ENCODE assay signal across 10 mouse cellular contexts in the genomic region with DNA sequence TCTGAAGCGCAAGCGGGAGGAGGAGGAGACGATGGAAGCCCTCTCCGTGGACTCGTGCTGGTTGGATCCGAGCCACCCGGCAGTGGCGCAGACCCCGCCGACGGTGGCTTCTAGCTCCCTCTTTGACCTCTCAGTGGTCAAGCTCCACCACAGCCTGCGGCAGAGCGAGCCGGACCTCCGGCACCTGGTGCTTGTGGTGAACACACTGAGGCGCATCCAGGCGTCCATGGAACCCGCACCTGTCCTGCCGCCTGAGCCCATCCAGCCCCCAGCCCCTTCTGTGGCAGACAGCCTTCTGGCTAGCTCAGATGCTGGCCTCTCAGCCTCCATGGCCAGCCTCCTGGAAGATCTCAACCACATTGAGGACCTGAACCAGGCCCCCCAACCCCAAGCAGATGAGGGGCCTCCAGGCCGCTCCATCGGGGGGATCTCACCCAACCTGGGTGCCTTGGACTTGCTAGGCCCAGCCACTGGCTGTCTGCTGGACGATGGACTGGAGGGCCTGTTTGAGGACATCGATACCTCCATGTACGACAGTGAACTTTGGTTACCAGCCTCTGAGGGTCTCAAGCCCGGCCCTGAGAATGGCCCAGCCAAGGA. TPM values are rescaled to one million over a fixed set of nuclear protein-coding genes. Genes with fewer than 3 reads are reported as not detected.
A peak's percentile ranks its signal among the peaks of the same experiment; 100 is the strongest.
DNase-seq lines count a peak whose midpoint lies in the region; ATAC-seq and TF ChIP-seq lines count a peak whose summit lies in the region.
"Had no signal": no experiment of that assay in that cellular context is flagged by ENCODE, and none has a peak within 500 bp of the region (broad histone marks: within the 10 kb centered on the region; RNA-seq: fewer than 3 reads in every experiment).

No protein-coding gene starts in this region.

- intact Hi-C loops in heart, postnatal 36 days (cut with DNase I) = loop anchor here (10.0 kb wide), 1 partner anchor 325 kb away; a partner anchor contains a TSS

- peaks cover 55% of the 10 kb centered on the region for H3K4me1 ChIP-seq in heart, embryonic 10.5 days
- peaks cover 22% of the 10 kb centered on the region; the same call in 1 of the 2 replicates for H3K4me1 ChIP-seq in lung, postnatal 0 days (ENCODE audit: insufficient read depth, low read depth, low read length)
- peaks cover 16% of the 10 kb centered on the region for H3K4me1 ChIP-seq in embryonic fibroblast, embryonic 13.5 days (ENCODE audit: control insufficient read depth, insufficient read depth, low read length)
- peaks cover 5% of the 10 kb centered on the region; the same call in 1 of the 2 replicates for H3K4me1 ChIP-seq in forebrain, postnatal 0 days (ENCODE audit: insufficient read depth)
- peaks cover 20% of the 10 kb centered on the region for H3K4me1 ChIP-seq in forebrain, embryonic 15.5 days

- H3K79me2 ChIP-seq in myocyte (ENCODE audit: control insufficient read depth, insufficient read depth) = peaks cover 24% of the 10 kb centered on the region

- no peak overlapping the region for H3ac ChIP-seq in myocyte (ENCODE audit: control insufficient read depth, insufficient read length)

- TF ChIP-seq POLR2A in embryonic fibroblast, embryonic 13.5 days (IDR thresholded peaks at IDR 0.05; ENCODE audit: low read depth, low read length) = no peak
- peak; percentile 9 for TF ChIP-seq POLR2A in myocyte (IDR thresholded peaks at IDR 0.05; ENCODE audit: insufficient read length, low read depth)

- H3K9ac ChIP-seq in lung, postnatal 0 days (replicated peaks; ENCODE audit: low read depth) = no peak overlapping the region
- no peak overlapping the region for H3K9ac ChIP-seq in forebrain, postnatal 0 days
- no peak overlapping the region for H3K9ac ChIP-seq in forebrain, embryonic 15.5 days (replicated peaks)
- H3K9ac ChIP-seq: forebrain, embryonic 13.5 days had no signal

- no peaks in the 10 kb centered on the region for H3K27me3 ChIP-seq in heart, embryonic 10.5 days (ENCODE audit: insufficient read depth, poor library complexity, severe bottlenecking)
- no peaks in the 10 kb centered on the region for H3K27me3 ChIP-seq in lung, postnatal 0 days (replicated peaks; ENCODE audit: insufficient read depth, low read length)
- H3K27me3 ChIP-seq in myocyte (ENCODE audit: control insufficient read depth, insufficient read depth, insufficient read length) = no peaks in the 10 kb centered on the region
- H3K27me3 ChIP-seq in forebrain, postnatal 0 days (ENCODE audit: insufficient read depth, low read length) = no peaks in the 10 kb centered on the region
- H3K27me3 ChIP-seq in forebrain, embryonic 15.5 days = no peaks in the 10 kb centered on the region

- no peaks in the 10 kb centered on the region for H3K9me3 ChIP-seq in heart, embryonic 10.5 days
- no peaks in the 10 kb centered on the region for H3K9me3 ChIP-seq in lung, postnatal 0 days (ENCODE audit: low read length)
- H3K9me3 ChIP-seq in forebrain, postnatal 0 days (ENCODE audit: low read length) = no peaks in the 10 kb centered on the region
- H3K9me3 ChIP-seq in forebrain, embryonic 15.5 days = no peaks in the 10 kb centered on the region
- H3K9me3 ChIP-seq: forebrain, embryonic 13.5 days had no signal

- peak overlapping the region; percentile 93 for H3K27ac ChIP-seq in heart, embryonic 10.5 days
- peak overlapping the region; percentile 94 for H3K27ac ChIP-seq in lung, postnatal 0 days (ENCODE audit: low read length)
- peak overlapping the region; percentile 100 for H3K27ac ChIP-seq in embryonic fibroblast, embryonic 13.5 days (ENCODE audit: insufficient read depth, low read length)
- H3K27ac ChIP-seq in forebrain, postnatal 0 days (ENCODE audit: low read depth, low read length) = no peak overlapping the region
- H3K27ac ChIP-seq in forebrain, embryonic 15.5 days (replicated peaks) = no peak overlapping the region

- DNase-seq in heart, embryonic 10.5 days (ENCODE audit: low spot score) = peak; percentile 74
- DNase-seq in heart, postnatal 36 days = no peak
- DNase-seq in lung, postnatal 0 days (ENCODE audit: low spot score) = no peak
- DNase-seq in lung, postnatal 25 days (ENCODE audit: low spot score) = no peak
- no peak for DNase-seq in forebrain, postnatal 0 days
- DNase-seq: lung, postnatal 10 days had no signal

- WGBS in heart, embryonic 10.5 days = 90% methylated on average over 25 of the region's 25 CpGs
- WGBS in lung, postnatal 0 days = 88% methylated on average over 25 of the region's 25 CpGs
- 88% methylated on average over 25 of the region's 25 CpGs for WGBS in forebrain, postnatal 0 days
- 91% methylated on average over 25 of the region's 25 CpGs for WGBS in forebrain, embryonic 15.5 days

- peak overlapping the region; percentile 56; the same call in 1 of the 2 replicates for H3K4me2 ChIP-seq in lung, postnatal 0 days (replicated peaks; ENCODE audit: low read depth, low read length)
- peak overlapping the region; percentile 99 for H3K4me2 ChIP-seq in myocyte (ENCODE audit: low read depth)
- no peak overlapping the region for H3K4me2 ChIP-seq in forebrain, postnatal 0 days (ENCODE audit: low read depth)
- no peak overlapping the region for H3K4me2 ChIP-seq in forebrain, embryonic 15.5 days (replicated peaks)

- H3K4me3 ChIP-seq in heart, embryonic 10.5 days = peak overlapping the region; percentile 27
- H3K4me3 ChIP-seq in lung, postnatal 0 days (ENCODE audit: low read depth, low read length) = no peak overlapping the region
- peak overlapping the region; percentile 94; the same call in 1 of the 2 replicates for H3K4me3 ChIP-seq in embryonic fibroblast, embryonic 13.5 days (ENCODE audit: insufficient read depth, low read length)
- H3K4me3 ChIP-seq in myocyte = peak overlapping the region; percentile 71
- no peak overlapping the region for H3K4me3 ChIP-seq in forebrain, postnatal 0 days (ENCODE audit: low read depth, low read length)
- no peak overlapping the region for H3K4me3 ChIP-seq in forebrain, embryonic 15.5 days

- H3K36me3 ChIP-seq in heart, embryonic 10.5 days = peaks cover 14% of the 10 kb centered on the region
- H3K36me3 ChIP-seq in lung, postnatal 0 days (ENCODE audit: insufficient read depth, low read length) = peaks cover 12% of the 10 kb centered on the region; the same call in 1 of the 2 replicates
- H3K36me3 ChIP-seq in myocyte (ENCODE audit: control insufficient read depth, insufficient read depth) = no peaks in the 10 kb centered on the region
- H3K36me3 ChIP-seq in forebrain, postnatal 0 days (ENCODE audit: insufficient read depth) = no peaks in the 10 kb centered on the region
- H3K36me3 ChIP-seq in forebrain, embryonic 15.5 days = no peaks in the 10 kb centered on the region

- no peak for TF ChIP-seq CTCF in lung, postnatal 0 days (IDR thresholded peaks at IDR 0.05)
- no peak for TF ChIP-seq CTCF in embryonic fibroblast, embryonic 13.5 days (IDR thresholded peaks at IDR 0.05; ENCODE audit: borderline replicate concordance, insufficient read depth, low read length)
- TF ChIP-seq CTCF in forebrain, postnatal 0 days (IDR thresholded peaks at IDR 0.05; ENCODE audit: low read depth) = no peak

- ATAC-seq in lung, postnatal 0 days = no peak
- ATAC-seq in forebrain, postnatal 0 days = no peak
- ATAC-seq in forebrain, embryonic 15.5 days (replicated peaks) = no peak
- ATAC-seq: forebrain, embryonic 13.5 days had no signal

- TF ChIP-seq EP300 in lung, postnatal 0 days (IDR thresholded peaks at IDR 0.05) = no peak

RNA-seq across cellular contexts. Expression of a gene that starts 2.7 kb away (rescaled TPM):
- polyA plus RNA-seq in heart, embryonic 10.5 days (2016; fragmentation: Nextera tagmentation; extraction: Ambion mirVana) = 34.8 and 38.9 TPM in 2 replicates
- 10 to 100 TPM in 1 of 2 experiments, 1 to 10 TPM in 1; 9.5 to 11.5 TPM for total RNA-seq in heart, postnatal 36 days (2021)
- 79.4 and 79.6 TPM in 2 replicates for polyA plus RNA-seq in lung, postnatal 0 days (2015; fragmentation: Nextera tagmentation; extraction: Ambion mirVana)
- 23.7 and 28.5 TPM in 2 replicates for polyA plus RNA-seq in embryonic fibroblast, embryonic 13.5 days (2011; ENCODE audit: insufficient read length, low read depth, missing spikeins)
- polyA plus RNA-seq in myocyte (2012; fragmentation: generic; extraction: Trizol) = 44.6 TPM
- 5.2 and 6.3 TPM in 2 replicates for total RNA-seq in forebrain, postnatal 0 days (2014; rRNA removed)
- polyA plus RNA-seq in forebrain, postnatal 0 days (2015; fragmentation: Nextera tagmentation; extraction: Ambion mirVana) = 6.3 and 7.4 TPM in 2 replicates
- polyA plus RNA-seq in forebrain, embryonic 15.5 days (2015; fragmentation: Nextera tagmentation; extraction: Ambion mirVana) = 6.4 and 8.3 TPM in 2 replicates

RNA-seq across cellular contexts. Expression of a gene that starts 9.8 kb away (rescaled TPM):
- 2.4 and 2.8 TPM in 2 replicates for polyA plus RNA-seq in heart, embryonic 10.5 days (2016; fragmentation: Nextera tagmentation; extraction: Ambion mirVana)
- under 1 TPM; 0.95 to 0.97 TPM for total RNA-seq in heart, postnatal 36 days (2021)
- polyA plus RNA-seq in lung, postnatal 0 days (2015; fragmentation: Nextera tagmentation; extraction: Ambion mirVana) = 73.2 and 75.2 TPM in 2 replicates
- polyA plus RNA-seq in embryonic fibroblast, embryonic 13.5 days (2011; ENCODE audit: insufficient read length, low read depth, missing spikeins) = 5.4 and 5.6 TPM in 2 replicates
- polyA plus RNA-seq in myocyte (2012; fragmentation: generic; extraction: Trizol) = 4.2 TPM
- total RNA-seq in forebrain, postnatal 0 days (2014; rRNA removed) = 1.9 and 2.4 TPM in 2 replicates
- 1.1 and 1.4 TPM in 2 replicates for polyA plus RNA-seq in forebrain, postnatal 0 days (2015; fragmentation: Nextera tagmentation; extraction: Ambion mirVana)
- polyA plus RNA-seq in forebrain, embryonic 15.5 days (2015; fragmentation: Nextera tagmentation; extraction: Ambion mirVana) = 1.1 and 1.3 TPM in 2 replicates

RNA-seq across cellular contexts. Expression of a gene that starts 15.8 kb away (rescaled TPM):
- polyA plus RNA-seq in heart, embryonic 10.5 days (2016; fragmentation: Nextera tagmentation; extraction: Ambion mirVana) = 19.0 and 23.8 TPM in 2 replicates
- 1 to 10 TPM; 8.3 to 8.4 TPM for total RNA-seq in heart, postnatal 36 days (2021)
- polyA plus RNA-seq in lung, postnatal 0 days (2015; fragmentation: Nextera tagmentation; extraction: Ambion mirVana) = 33.0 TPM in 2 replicates
- 12.9 and 14.1 TPM in 2 replicates for polyA plus RNA-seq in embryonic fibroblast, embryonic 13.5 days (2011; ENCODE audit: insufficient read length, low read depth, missing spikeins)
- polyA plus RNA-seq in myocyte (2012; fragmentation: generic; extraction: Trizol) = 15.5 TPM
- total RNA-seq in forebrain, postnatal 0 days (2014; rRNA removed) = 1.8 and 5.5 TPM in 2 replicates
- 4.3 and 4.9 TPM in 2 replicates for polyA plus RNA-seq in forebrain, postnatal 0 days (2015; fragmentation: Nextera tagmentation; extraction: Ambion mirVana)
- 13.8 and 14.3 TPM in 2 replicates for polyA plus RNA-seq in forebrain, embryonic 15.5 days (2015; fragmentation: Nextera tagmentation; extraction: Ambion mirVana)

RNA-seq across cellular contexts. Expression of a gene that starts 33.7 kb away (rescaled TPM):
- 0.54 and 0.59 TPM in 2 replicates for polyA plus RNA-seq in heart, embryonic 10.5 days (2016; fragmentation: Nextera tagmentation; extraction: Ambion mirVana)
- total RNA-seq in heart, postnatal 36 days (2021) = under 1 TPM; 0.14 to 0.17 TPM
- 0.27 and 0.31 TPM in 2 replicates for polyA plus RNA-seq in lung, postnatal 0 days (2015; fragmentation: Nextera tagmentation; extraction: Ambion mirVana)
- polyA plus RNA-seq in embryonic fibroblast, embryonic 13.5 days (2011; ENCODE audit: insufficient read length, low read depth, missing spikeins) = 1.1 and 1.5 TPM in 2 replicates
- 0.98 TPM for polyA plus RNA-seq in myocyte (2012; fragmentation: generic; extraction: Trizol)
- total RNA-seq in forebrain, postnatal 0 days (2014; rRNA removed) = 0.38 and 0.95 TPM in 2 replicates
- 0.27 and 0.49 TPM in 2 replicates for polyA plus RNA-seq in forebrain, postnatal 0 days (2015; fragmentation: Nextera tagmentation; extraction: Ambion mirVana)
- polyA plus RNA-seq in forebrain, embryonic 15.5 days (2015; fragmentation: Nextera tagmentation; extraction: Ambion mirVana) = 0.42 and 0.43 TPM in 2 replicates

RNA-seq across cellular contexts. Expression of a gene that starts 41.6 kb away (rescaled TPM):
- 88.8 and 94.6 TPM in 2 replicates for polyA plus RNA-seq in heart, embryonic 10.5 days (2016; fragmentation: Nextera tagmentation; extraction: Ambion mirVana)
- 10 to 100 TPM; 29.9 to 31.8 TPM for total RNA-seq in heart, postnatal 36 days (2021)
- 61.7 and 63.4 TPM in 2 replicates for polyA plus RNA-seq in lung, postnatal 0 days (2015; fragmentation: Nextera tagmentation; extraction: Ambion mirVana)
- polyA plus RNA-seq in embryonic fibroblast, embryonic 13.5 days (2011; ENCODE audit: insufficient read length, low read depth, missing spikeins) = 16.6 and 32.1 TPM in 2 replicates
- polyA plus RNA-seq in myocyte (2012; fragmentation: generic; extraction: Trizol) = 58.4 TPM
- total RNA-seq in forebrain, postnatal 0 days (2014; rRNA removed) = 11.6 and 14.3 TPM in 2 replicates
- polyA plus RNA-seq in forebrain, postnatal 0 days (2015; fragmentation: Nextera tagmentation; extraction: Ambion mirVana) = 16.3 and 18.9 TPM in 2 replicates
- polyA plus RNA-seq in forebrain, embryonic 15.5 days (2015; fragmentation: Nextera tagmentation; extraction: Ambion mirVana) = 15.8 and 17.1 TPM in 2 replicates

Comparison
In these comparisons a context has a peak if more than half of its experiments do, and no peak if none do; other contexts are left out.
1. H3K27ac ChIP-seq: peak in heart, embryonic 10.5 days (single experiment), lung, postnatal 0 days (single experiment) and embryonic fibroblast, embryonic 13.5 days (single experiment); none in forebrain, postnatal 0 days (single experiment) and forebrain, embryonic 15.5 days (single experiment).
2. H3K4me3 ChIP-seq: peak in heart, embryonic 10.5 days (single experiment), embryonic fibroblast, embryonic 13.5 days (single experiment) and myocyte (single experiment); none in lung, postnatal 0 days (single experiment), forebrain, postnatal 0 days (single experiment) and forebrain, embryonic 15.5 days (single experiment).
3. H3K4me2 ChIP-seq: peak in lung, postnatal 0 days (single experiment) and myocyte (single experiment); none in forebrain, postnatal 0 days (single experiment) and forebrain, embryonic 15.5 days (single experiment).
4. RNA of a gene that starts 9.8 kb away (polyA plus RNA-seq): 73.2 to 75.2 TPM in lung, postnatal 0 days; 5.4 to 5.6 TPM in embryonic fibroblast, embryonic 13.5 days, 4.2 TPM in myocyte (single experiment), 2.4 to 2.8 TPM in heart, embryonic 10.5 days, 1.1 to 1.4 TPM in forebrain, postnatal 0 days and 1.1 to 1.3 TPM in forebrain, embryonic 15.5 days; every median in the first group is over 10 times any median in the second.